Mouse (Mus musculus) hindbrain, embryonic 10.5 days (tissue): Measurements from ENCODE around the gene Sh2b2. TPM values are rescaled to one million over a fixed set of nuclear protein-coding genes. Genes with fewer than 3 reads are reported as not detected.
A peak's percentile ranks its signal among the peaks of the same experiment; 100 is the strongest.

ENCODE experiments used
- DNase-seq: peaks from one replicate; pipeline ENCODE4 v3.0.0-alpha.2; 2017; ENCODE audit warnings: low spot score
- H3K27ac ChIP-seq: fragments of 300-500 bp; sonication (generic); 2 replicates; pipeline ENCODE4 v1.5.1; 2016; ENCODE audit warnings: mild to moderate bottlenecking, moderate library complexity
- H3K27me3 ChIP-seq: fragments of 300-500 bp; sonication (generic); 2 replicates; pipeline ENCODE4 v1.6.1; 2016; ENCODE audit warnings: mild to moderate bottlenecking; ENCODE audit not compliant: poor library complexity, insufficient read depth, severe bottlenecking
- H3K36me3 ChIP-seq: fragments of 300-500 bp; sonication (generic); 2 replicates; pipeline ENCODE4 v1.6.1; 2016; ENCODE audit warnings: mild to moderate bottlenecking, moderate library complexity
- H3K4me1 ChIP-seq: fragments of 300-500 bp; sonication (generic); replicated peaks from 2 replicates; pipeline ENCODE4 v1.6.1; 2016; ENCODE audit warnings: mild to moderate bottlenecking
- H3K4me3 ChIP-seq: fragments of 300-500 bp; sonication (generic); 2 replicates; pipeline ENCODE4 v1.5.1; 2016; ENCODE audit warnings: mild to moderate bottlenecking, moderate library complexity
- H3K9me3 ChIP-seq: fragments of 300-500 bp; sonication (generic); 2 replicates; pipeline ENCODE4 v1.6.1; 2016; ENCODE audit warnings: mild to moderate bottlenecking, moderate library complexity
- WGBS: fragments of 180-500 bp; shearing (Covaris S2); methylation state at CpG from one replicate; pipeline ENCODE4 v1.1.7; 2016; 5-methylcytosine and 5-hydroxymethylcytosine counted together
- polyA plus RNA-seq: library from polyadenylated mRNA; unstranded; fragments of >200 nt; fragmentation: Nextera tagmentation; extraction: Ambion mirVana; gene quantifications from 2 replicates; pipeline ENCODE4 v1.2.1, GENCODE M21; 2016

Gene Sh2b2
- polyA plus RNA-seq, 1 experiment from 2014 or later = 17.3 TPM

- Histone ChIP-seq H3K27me3 (no peaks in the 10 kb centered on the region), H3K4me1 (peaks cover 21% of the 10 kb centered on the region), H3K9me3 (no peaks in the 10 kb centered on the region), H3K27ac (peak within 1 kb of the TSS; percentile 93), H3K4me3 (peak within 1 kb of the TSS; percentile 93), H3K36me3 (peaks cover 37% of the 10 kb centered on the region)
- DNase-seq = peak; percentile 97
- under 1% methylated on average over 62 of the region's 62 CpGs for WGBS
Observed at GRCm38 (mm10) chr5:136198474-136199391, 47.6 kb downstream of the Sh2b2 start, which contains the start of gene Prkrip1. Gene Prkrip1 (minus strand): TSS chr5:136198963.

GRCm38 (mm10) chr5:136191870-136192269 lies 54.5 kb downstream of the Sh2b2 start:
- Histone ChIP-seq H3K4me1 (no peaks in the 10 kb centered on the region), H3K27me3 (no peaks in the 10 kb centered on the region), H3K27ac (no peak overlapping the region), H3K4me3 (no peak overlapping the region), H3K9me3 (no peaks in the 10 kb centered on the region), H3K36me3 (peaks cover 98% of the 10 kb centered on the region)
- no peak for DNase-seq
- 89% methylated on average over 7 of the region's 7 CpGs for WGBS

GRCm38 (mm10) chr5:136186723-136187122 lies 59.6 kb downstream of the Sh2b2 start:
- Histone ChIP-seq H3K27me3 (no peaks in the 10 kb centered on the region), H3K9me3 (no peaks in the 10 kb centered on the region), H3K27ac (no peak overlapping the region), H3K4me3 (no peak overlapping the region), H3K4me1 (peaks cover 5% of the 10 kb centered on the region; the same call in 1 of the 2 replicates), H3K36me3 (peaks cover 96% of the 10 kb centered on the region)
- 56% methylated on average over 4 of the region's 4 CpGs for WGBS
- peak; percentile 29 for DNase-seq

- peaks cover 96% of the 10 kb centered on the region for H3K36me3 ChIP-seq
Observed at GRCm38 (mm10) chr5:136183766-136184165, 62.6 kb downstream of the Sh2b2 start.

GRCm38 (mm10) chr5:136182830-136183229 lies 63.5 kb downstream of the Sh2b2 start:
- Histone ChIP-seq H3K4me3 (no peak overlapping the region), H3K4me1 (peaks cover 5% of the 10 kb centered on the region; the same call in 1 of the 2 replicates), H3K27ac (no peak overlapping the region), H3K9me3 (no peaks in the 10 kb centered on the region), H3K27me3 (no peaks in the 10 kb centered on the region), H3K36me3 (peaks cover 96% of the 10 kb centered on the region)
- no peak for DNase-seq
- 95% methylated on average over 4 of the region's 4 CpGs for WGBS

More at GRCm38 (mm10) chr5:136183766-136184165, 62.6 kb downstream of the Sh2b2 start:
- Histone ChIP-seq H3K27me3 (no peaks in the 10 kb centered on the region), H3K9me3 (no peaks in the 10 kb centered on the region), H3K4me1 (peaks cover 5% of the 10 kb centered on the region; the same call in 1 of the 2 replicates), H3K27ac (no peak overlapping the region), H3K4me3 (no peak overlapping the region)
- WGBS = 87% methylated on average over 7 of the region's 7 CpGs
- no peak for DNase-seq

- Histone ChIP-seq H3K27ac (no peak overlapping the region), H3K4me3 (no peak overlapping the region)
- DNase-seq = no peak
Observed at GRCm38 (mm10) chr5:136182049-136182448, 64.3 kb downstream of the Sh2b2 start.

GRCm38 (mm10) chr5:136181197-136181596 lies 65.2 kb downstream of the Sh2b2 start:
- no peaks in the 10 kb centered on the region for H3K9me3 ChIP-seq
- H3K4me1 ChIP-seq = peaks cover 3% of the 10 kb centered on the region; the same call in 1 of the 2 replicates
- no peak overlapping the region for H3K4me3 ChIP-seq
- peaks cover 94% of the 10 kb centered on the region for H3K36me3 ChIP-seq
- no peak for DNase-seq
- H3K27ac ChIP-seq = no peak overlapping the region
- 95% methylated on average over 6 of the region's 6 CpGs for WGBS
- H3K27me3 ChIP-seq = no peaks in the 10 kb centered on the region

More at GRCm38 (mm10) chr5:136182049-136182448, 64.3 kb downstream of the Sh2b2 start:
- H3K27me3 ChIP-seq = no peaks in the 10 kb centered on the region
- no peaks in the 10 kb centered on the region for H3K9me3 ChIP-seq
- peaks cover 98% of the 10 kb centered on the region for H3K36me3 ChIP-seq
- 91% methylated on average over 6 of the region's 6 CpGs for WGBS
- peaks cover 5% of the 10 kb centered on the region; the same call in 1 of the 2 replicates for H3K4me1 ChIP-seq

- Histone ChIP-seq H3K36me3 (peaks cover 78% of the 10 kb centered on the region), H3K27ac (no peak overlapping the region), H3K4me3 (no peak overlapping the region), H3K9me3 (peaks cover 3% of the 10 kb centered on the region; the same call in 1 of the 2 replicates), H3K27me3 (no peaks in the 10 kb centered on the region), H3K4me1 (no peaks in the 10 kb centered on the region)
- no peak for DNase-seq
- 80% methylated on average over 5 of the region's 5 CpGs for WGBS
Observed at GRCm38 (mm10) chr5:136179594-136179993, 66.8 kb downstream of the Sh2b2 start.

GRCm38 (mm10) chr5:136173606-136174463 lies 72.5 kb downstream of the Sh2b2 start:
- no peak for DNase-seq
- Histone ChIP-seq H3K4me3 (no peak overlapping the region), H3K27ac (no peak overlapping the region), H3K4me1 (peaks cover 22% of the 10 kb centered on the region), H3K27me3 (peaks cover 8% of the 10 kb centered on the region; the same call in 1 of the 2 replicates), H3K9me3 (peaks cover 3% of the 10 kb centered on the region; the same call in 1 of the 2 replicates), H3K36me3 (peaks cover 21% of the 10 kb centered on the region)
- WGBS = 66% methylated on average over 9 of the region's 9 CpGs

- 80% methylated on average over 9 of the region's 9 CpGs for WGBS
- DNase-seq = no peak
Observed at GRCm38 (mm10) chr5:136172939-136173338, 73.4 kb downstream of the Sh2b2 start.

GRCm38 (mm10) chr5:136171363-136172341 lies 74.7 kb downstream of the Sh2b2 start:
- 43% methylated on average over 17 of the region's 17 CpGs for WGBS
- Histone ChIP-seq H3K4me3 (peak overlapping the region; percentile 71), H3K27me3 (peaks cover 8% of the 10 kb centered on the region; the same call in 1 of the 2 replicates), H3K27ac (peak overlapping the region; percentile 86), H3K36me3 (peaks cover 9% of the 10 kb centered on the region; the same call in 1 of the 2 replicates), H3K4me1 (peaks cover 22% of the 10 kb centered on the region), H3K9me3 (peaks cover 7% of the 10 kb centered on the region)
- peak; percentile 10 for DNase-seq

More at GRCm38 (mm10) chr5:136172939-136173338, 73.4 kb downstream of the Sh2b2 start:
- Histone ChIP-seq H3K36me3 (peaks cover 16% of the 10 kb centered on the region), H3K9me3 (peaks cover 6% of the 10 kb centered on the region), H3K27me3 (peaks cover 8% of the 10 kb centered on the region; the same call in 1 of the 2 replicates), H3K27ac (no peak overlapping the region), H3K4me1 (peaks cover 22% of the 10 kb centered on the region), H3K4me3 (no peak overlapping the region)
